Mouse (Mus musculus) c-Kit-negative CD71-positive TER-119-positive erythroid progenitor cells, embryonic 14.5 days (primary cell): ENCODE data around the gene Dqx1.

Experiments
- DNase-seq: peaks from one replicate; pipeline ENCODE4 v3.0.0-alpha.2; 2013; ENCODE audit warnings: low read depth, low spot score

The Dqx1 gene

DNA sequence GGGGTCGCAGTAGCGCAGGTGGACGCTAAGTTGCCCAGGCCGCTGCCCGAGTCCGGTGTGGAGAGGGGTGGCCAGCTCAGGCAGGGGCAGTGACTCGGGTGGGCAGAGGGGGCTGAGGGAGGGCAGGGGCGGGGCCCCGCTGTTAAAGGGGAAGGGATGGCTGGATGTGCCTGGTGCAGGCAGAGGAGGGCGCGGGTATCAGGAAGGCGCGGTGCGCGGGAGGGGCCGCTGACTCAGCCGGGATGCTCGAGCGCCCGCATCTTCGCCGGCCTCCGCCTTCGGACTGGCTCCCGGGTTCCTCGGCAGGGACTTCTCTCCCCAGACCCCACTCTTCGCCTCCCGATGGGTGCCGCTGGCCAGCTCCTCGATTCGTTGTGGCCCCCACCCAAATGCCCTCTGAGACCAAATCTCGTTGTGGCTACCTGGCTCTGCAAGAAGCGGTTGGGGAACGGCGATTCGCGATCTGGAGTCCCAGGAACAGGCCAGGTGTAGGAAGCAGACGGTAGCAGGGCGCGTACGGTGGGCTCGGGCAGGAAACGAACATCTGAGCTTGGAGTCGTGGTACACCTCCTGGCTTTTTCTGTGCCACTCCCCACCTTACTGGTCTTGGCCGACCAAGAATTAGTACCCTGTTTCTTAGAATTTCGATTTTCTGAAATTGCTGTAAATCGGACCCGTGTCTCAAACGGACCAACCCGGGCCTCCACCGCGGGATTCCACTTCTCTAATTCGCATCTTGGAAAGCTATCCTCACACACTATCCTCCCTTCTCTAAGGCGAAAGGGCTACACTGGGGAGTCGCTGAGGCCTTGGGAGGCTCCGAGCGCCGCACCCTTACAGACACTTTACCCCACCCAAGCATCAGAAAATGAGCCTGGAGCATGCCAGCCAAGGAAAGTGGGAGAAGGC is 12.9 kb downstream of the Dqx1 start:
- no peak for DNase-seq

DNA sequence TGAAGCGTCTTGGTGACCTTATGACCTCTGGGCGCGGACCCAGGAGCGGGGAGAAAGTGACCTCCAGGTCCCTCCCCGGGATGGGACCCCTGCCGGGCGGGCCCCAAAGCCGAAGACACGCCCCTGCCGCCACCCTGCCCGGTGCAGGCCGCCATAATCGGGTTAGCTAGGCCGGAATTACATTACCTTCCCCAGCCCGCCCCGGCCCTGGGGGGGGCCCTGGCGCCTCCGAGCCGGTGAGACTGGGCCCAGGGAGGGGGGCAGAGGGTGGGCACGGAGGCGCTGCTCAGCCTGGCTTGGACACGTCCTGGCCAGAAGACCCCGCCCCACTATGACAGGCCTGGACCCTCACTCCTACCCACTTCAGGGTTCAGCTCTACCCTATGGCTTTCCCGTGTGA is 13.6 kb downstream of the Dqx1 start:
- DNase-seq, result no peak

DNA sequence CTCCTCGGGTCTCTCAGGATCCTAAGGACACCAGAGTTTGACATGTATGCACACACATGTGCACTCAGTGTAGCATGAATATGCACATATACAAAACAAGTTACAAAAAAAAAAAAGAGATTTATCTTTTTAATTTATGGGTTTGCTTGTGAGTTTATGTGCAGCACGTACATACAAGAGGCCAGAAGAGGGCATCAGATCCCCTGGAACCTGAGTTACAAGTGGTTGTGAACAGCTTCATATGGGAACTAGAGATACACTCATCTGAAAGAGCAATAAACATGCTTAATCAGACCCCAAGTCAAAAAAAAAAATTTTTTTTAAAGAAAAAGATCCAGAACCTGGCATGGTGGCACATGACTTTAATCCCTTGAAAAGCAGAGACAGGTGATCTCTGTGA is 17.3 kb downstream of the Dqx1 start:
- no peak for DNase-seq

DNA sequence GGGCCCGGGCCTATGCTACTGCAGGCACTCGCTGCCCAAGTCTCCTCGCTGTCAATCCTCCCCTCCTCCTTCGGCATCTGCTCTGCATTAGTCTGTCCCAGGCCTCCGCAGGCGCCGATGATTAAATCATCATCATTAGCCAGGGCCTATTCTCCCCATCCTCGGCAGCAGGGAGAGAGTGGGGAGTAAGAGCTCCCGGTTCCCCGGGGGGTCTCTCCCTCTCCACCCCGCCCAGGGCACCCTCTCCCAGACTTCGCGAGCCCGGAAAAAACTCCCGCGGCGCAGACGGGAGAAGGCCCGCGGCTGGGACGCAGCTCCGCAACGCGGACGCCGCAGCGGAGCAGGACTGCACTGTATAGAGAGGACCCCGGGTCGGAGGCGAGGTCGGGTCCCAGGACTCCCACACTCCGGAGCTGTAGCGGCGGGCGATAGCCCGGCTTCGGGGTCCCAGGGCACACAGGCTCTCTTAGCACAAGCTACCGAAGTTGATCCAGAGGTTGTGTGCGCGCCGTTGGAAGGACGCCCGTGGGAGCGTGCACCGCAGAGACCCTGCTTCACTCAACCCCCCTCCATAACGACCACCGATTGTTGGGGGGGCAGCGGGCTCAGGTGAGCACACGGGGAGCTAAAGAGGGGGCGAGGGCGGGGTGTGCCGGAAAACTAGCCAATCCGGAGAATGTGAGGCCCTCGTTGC is 20.1 kb downstream of the Dqx1 start, which contains the start of gene Pcgf1:
Gene Pcgf1 (plus strand): TSS at position 240 of the 694 bp plus-strand sequence.
- no peak for DNase-seq

DNA sequence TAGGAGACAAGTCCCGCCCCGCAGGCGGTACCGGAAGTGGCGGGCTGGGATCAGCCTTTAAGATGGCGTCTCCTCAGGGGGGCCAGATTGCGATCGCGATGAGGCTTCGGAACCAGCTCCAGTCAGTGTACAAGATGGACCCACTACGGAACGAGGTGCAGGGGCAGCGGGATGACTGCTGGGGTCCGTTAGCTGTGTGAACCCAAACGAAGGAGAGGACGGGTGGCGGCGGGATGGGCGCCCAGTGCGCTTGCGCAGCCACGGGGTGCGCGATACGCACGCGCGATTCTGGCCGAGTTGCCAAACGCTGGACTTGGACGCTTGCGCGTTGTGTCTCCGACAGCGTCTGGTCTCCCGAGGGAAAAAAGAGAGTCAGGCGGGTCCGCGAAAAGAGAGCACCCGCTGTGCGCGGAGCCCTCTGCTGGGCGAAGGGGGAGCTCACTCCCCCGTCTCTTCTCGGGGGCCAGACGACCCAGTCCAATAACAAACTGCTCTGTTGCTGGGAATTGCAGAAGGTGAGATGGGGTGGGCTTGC is 20.7 kb downstream of the Dqx1 start:
- DNase-seq, result peak; percentile 99

DNA sequence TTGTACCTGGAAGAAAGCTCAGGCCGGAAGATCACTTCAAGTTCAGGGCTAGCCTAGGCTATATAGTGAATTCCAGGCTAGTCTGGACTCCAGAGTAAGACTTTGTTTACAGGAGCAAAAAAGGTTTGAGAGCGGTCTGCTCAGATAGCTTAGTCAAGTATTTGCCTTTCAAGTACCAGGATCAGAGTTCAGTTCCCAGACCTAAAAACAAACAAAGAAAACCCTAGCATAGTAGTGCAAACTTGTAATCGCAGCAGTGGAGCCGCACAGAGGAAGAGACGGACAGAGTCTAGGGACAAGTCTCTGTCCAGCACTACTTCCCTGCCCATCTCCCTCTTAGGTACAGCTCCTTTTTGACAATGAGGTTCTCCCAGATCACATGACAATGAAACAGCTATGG is 22.6 kb downstream of the Dqx1 start:
- no peak for DNase-seq

DNA sequence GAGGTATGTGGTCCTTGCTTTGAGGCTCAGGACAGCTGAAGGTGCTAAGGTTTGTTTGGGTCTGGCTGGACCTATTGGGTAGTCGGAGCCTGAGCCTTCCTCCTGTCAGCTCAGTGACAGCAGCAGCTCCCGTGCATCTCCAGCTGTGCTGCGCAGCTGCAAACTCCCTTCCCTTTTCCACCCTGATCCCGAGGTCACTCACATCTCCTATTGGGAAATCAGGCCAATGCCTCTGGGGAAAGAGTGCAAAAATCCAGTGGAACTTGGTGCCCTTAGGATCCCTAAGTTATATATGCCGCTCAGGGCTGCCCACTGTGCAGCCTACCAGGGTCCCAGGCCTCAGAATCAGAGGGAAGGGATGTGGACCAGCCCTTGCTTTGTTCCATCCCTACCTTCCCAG is 25.9 kb downstream of the Dqx1 start:
- DNase-seq, result no peak

DNA sequence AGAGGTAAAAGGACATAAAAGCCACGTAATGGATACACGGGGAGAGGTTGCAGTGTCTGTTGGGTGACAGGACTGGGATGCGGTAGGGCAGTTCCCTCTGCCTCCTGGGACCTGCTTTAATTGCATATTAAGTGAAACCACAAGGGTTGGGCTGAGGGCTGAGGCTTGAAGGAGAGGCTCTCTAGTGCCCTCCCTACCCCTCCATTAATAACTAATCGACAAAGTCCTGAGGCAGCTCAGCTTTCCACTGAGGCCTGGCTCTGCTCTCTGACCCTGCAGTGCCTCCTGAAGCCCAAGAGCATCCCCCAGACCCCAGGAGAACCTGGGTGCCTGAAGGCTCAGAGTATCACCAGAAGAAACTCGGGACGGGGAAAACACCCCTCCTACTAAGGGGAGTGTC is 26.8 kb downstream of the Dqx1 start:
- DNase-seq, result no peak

DNA sequence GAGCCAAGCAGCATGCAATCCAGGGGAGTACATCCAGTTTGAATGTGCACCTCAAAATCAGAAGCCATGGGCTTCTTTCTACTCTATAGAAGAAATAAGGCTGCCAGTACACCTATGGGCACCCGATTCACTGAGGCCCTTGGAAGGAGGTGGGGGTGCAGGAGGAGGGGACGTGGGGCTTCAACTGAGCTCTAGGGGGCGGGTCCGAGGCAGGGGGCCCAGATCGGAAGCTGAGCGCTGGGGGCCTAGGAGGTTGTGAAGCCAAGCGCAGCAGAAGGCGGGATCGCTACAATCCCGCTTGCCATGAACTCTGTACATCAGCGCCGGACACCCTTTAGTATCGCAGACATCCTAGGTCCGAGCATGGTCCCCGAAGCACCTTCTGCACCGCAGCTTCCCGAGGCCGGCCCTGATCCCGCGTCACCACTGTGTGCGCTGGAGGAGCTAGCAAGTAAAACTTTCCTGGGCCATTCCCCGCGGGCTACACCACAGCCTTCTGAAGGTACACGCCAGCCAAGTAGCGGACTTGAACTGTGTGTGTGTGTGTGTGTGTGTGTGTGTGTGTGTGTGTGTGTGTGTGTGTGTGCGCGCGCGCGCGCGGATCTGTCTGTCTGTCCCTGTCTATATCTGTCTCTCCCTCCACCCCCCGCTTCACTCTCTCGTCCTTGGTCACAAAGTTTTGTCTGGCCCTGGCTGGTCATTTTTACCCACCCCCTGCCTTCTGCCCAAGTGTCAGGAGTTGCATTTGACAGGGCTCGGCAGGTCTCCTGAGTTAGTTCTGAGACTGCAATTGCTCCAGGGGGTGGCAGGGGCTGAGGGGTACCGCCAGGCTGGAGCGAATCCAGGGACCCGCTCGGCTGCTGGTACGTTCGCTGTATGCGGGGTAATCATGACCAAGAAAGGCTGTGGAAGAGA is 28.7 kb downstream of the Dqx1 start, which contains the start of gene Lbx2:
Gene Lbx2 (plus strand): TSS at position 247 of the 915 bp plus-strand sequence.
- no peak for DNase-seq

DNA sequence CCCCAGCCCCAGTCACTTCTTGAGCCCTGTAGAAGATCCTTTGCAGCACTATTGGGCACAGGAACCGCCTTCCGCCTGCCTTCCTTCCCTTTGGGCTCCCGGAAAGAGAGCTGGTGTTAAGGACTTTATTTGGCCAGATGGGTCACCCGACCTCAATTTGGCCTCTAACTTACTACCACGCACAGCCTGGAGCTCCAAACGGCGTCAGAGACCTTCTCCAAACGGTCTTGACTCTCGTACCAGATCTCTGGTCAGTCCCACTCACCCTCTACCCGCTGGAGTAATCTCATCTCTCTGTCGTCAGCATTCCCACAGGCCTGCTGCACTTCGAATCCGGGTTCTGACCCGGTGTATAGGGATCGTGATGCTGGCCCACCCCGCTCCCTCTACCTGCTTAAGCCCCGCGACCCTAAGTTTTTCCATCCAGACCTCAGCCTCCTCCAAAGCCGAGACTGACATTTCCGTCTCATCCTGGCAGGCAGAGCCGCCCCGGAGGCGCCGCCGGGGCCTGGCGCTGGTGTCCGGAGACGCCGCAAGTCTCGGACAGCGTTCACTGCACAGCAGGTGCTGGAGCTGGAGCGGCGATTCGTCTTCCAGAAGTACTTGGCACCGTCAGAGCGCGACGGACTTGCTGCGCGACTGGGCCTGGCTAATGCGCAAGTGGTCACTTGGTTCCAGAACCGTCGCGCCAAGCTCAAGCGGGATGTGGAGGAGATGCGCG is 29.7 kb downstream of the Dqx1 start:
- no peak for DNase-seq

DNA sequence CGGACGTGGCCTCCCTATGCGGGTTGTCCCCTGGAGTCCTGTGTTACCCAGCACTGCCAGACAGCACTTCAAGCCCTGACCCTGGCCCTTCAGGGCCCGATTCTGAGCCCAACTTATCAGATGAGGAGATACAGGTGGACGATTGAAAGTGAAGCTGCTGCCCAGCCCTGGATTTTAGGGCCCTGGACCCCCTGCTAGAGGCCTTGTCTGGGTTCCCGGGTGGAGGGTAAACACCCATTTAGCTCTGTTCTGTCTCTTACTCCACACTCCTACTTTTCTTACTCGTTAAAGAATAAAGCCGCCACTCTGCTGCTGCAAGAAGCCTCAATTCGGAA is 30.2 kb downstream of the Dqx1 start:
- DNase-seq, result no peak

DNA sequence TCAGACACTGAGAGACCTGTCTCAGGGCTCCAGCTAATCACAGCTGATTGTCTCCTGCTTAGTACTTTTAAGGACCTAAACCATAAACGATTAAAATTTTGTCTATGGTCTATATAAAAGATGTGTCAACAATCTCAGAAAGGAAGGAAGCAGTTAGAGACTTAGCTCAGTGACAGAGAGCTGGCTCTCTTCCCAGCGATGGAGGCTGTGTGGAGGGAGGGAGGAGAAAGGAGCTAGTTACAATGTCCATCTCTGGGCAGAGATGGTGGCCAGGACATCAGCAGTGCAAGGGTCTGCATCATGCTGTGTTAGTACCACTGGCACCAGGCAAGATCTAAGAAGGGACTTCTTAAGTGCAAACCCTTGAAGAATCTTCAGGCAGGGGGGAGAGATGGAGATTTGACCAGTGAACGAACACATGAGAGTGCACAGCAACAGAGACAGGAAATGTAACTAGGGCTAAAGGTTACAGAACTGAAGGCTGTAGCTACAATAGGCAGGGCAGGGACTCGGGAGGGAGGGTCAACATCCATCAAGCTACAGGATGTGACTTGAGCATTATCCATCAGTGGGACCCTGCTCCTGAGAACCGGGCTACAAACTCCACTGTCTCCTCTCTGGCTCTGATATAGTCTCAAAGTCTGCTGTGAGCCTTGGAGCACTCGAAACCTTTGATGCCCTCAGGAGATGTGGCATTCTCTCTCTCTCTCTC is 34.9 kb downstream of the Dqx1 start:
- no peak for DNase-seq

DNA sequence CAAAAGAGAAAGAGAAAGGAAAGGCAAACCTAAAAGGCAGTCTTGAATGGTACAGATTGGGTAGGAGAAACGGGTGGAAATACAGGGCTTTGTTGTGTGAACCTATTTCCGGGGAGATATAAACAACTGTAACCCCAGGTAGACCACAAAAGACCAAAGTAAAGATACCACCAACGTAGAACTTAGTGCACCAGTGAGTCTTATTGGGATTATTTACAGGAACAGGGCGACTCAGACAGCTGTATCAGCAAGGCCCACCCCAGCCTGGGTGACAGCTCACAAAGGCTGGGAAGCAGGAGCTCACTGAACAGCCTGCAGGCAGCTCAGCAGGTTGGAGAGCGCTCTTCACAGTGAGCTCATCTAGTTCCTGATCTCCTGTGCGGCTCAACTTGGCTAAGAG is 38.3 kb downstream of the Dqx1 start:
- no peak for DNase-seq

DNA sequence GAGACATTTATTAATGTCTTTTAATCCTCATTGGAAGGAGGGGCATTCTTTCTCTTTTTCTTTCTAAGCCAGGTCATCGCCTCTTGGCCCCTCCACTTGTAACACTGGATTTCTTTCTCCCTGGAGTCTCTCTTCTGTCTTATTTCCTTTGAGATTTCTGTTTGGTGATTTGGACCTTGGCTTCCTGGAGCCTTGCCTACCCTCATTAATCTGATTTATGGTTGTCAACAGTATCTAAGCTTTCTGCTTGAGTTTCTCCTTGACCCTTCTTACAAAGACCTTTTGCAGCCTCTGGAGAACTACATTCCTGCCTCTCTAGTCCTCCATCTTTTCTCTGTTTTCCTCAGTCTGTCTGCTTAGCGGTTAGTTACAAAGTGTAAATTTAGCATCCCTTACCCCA is 40.8 kb downstream of the Dqx1 start:
- no peak for DNase-seq

DNA sequence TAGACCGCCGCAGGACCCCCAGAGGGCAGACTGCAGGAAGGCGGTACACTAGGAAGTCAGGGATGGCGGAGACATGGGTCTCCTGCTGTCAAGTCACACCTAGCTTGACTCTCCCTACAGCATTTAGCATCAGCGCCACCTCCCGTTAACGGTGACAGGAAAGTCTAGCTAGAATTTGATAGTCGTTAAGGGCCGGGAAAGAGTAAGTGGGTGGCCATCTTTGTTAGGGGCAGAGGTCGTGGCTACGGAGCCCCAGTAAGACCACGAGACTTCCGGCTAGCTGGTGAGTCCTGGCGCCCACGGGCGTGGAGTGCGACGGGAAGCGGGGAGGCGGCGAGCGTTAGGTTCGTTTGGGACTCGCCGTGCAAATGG is 43.7 kb downstream of the Dqx1 start, which contains the start of the genes Ccdc142 and Gm42688:
Gene Ccdc142 (plus strand): TSS at position 286 of the 372 bp plus-strand sequence.
Gene Gm42688 (plus strand): TSS at position 302 of the 372 bp plus-strand sequence.
- no peak for DNase-seq

DNA sequence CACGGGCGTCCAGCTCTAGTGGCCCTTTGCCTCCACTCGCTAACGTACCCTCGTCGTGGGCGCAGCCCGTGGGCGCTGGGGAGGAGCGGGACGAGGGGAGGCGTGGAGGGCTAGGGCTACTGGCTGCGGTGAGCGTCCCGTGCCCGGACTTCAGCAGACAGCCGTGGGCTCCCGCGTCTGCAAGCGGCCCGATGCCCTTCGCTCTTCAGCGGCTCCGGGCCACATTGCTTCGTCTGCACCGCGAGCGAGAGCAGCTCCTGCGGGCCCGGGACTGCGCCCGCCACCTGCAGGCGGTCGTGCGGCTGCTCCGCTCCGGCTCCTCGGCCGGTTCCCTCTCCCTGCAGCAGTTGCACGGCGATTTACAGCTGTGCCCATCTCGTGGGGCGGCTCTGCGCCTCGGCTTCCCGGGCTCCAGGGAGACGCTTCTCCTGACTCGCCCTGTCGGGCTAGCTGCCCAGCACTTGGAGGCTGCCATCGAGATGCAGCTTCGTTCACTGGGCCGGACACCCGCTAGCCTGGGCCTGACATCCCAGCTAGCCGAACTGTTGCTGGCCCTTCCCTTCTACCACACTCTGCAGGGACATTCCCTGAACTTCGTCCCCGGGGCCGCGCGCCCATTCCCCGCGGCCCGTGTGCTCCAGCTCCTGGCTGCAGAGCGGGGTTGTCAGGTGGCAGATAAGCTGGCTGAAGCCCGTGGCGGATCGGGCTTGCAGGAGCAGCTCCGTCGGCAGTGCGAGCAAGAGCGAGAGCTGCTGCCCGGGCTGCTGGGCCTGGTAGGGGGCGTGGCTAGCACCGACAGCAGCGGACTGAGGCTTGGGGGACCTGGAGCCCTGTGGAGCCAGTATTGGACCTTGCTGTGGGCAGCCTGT is 44.3 kb downstream of the Dqx1 start:
- DNase-seq, result no peak

DNA sequence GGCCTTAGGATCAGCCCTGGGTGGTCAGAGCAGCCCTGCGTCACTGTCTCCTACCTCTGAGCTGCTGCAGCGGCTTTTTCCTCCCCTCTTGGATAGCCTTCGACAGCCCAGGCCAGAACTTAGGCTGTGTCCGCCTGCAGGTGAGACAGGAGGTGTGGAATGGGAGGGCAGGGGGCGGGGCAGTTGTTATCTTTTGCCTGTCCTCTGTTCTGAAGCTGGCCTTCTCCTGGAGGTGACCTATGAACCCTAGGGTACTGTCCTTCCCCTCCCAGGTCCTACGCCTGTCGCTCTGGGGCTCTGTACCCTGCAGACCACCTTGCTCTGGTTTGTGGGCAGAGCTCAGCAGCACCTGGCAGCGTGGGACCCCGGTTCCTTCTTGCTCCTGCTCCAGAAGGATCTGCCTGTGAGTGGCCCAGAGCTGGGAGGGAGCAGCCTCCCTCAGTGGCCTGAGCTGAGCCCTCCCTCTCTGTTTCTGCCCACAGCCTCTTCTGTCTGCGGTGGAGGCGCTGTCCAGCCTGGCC is 45.5 kb downstream of the Dqx1 start:
- no peak for DNase-seq

DNA sequence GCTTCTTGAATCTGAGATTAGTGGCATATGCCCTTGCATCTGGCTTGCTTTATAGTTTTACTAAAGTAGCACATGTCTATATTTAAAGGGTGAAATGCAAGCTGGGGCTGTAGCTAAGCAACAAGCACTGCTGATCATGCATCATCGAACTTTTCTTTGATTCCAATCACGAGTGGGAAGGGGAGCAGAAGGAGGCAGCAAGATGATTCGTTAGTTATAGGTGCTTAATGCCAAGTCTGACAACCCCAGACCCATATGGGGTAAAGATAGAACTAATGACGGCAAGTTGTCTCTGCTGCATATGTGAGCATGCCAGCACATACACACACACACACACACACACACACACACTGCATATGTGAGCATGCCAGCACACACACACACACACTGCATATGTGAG is 46.5 kb downstream of the Dqx1 start:
- DNase-seq, result no peak
